Mouse (Mus musculus) 416B (cell line): ENCODE data around the gene Piga.
A peak's percentile ranks its signal among the peaks of the same experiment; 100 is the strongest.

ENCODE experiments used
- DNase-seq: peaks from one replicate; pipeline ENCODE4 v3.0.0; 2011; ENCODE audit warnings: low read depth

Piga gene

GRCm38 (mm10) chrX:164432682-164433081, 13.1 kb downstream of the Piga start:
- peak; percentile 32 for DNase-seq

GRCm38 (mm10) chrX:164436709-164437108, 17.1 kb downstream of the Piga start, which contains the start of gene Asb11:
Asb11 (plus strand) TSS chrX:164436994.
- DNase-seq, result no peak

GRCm38 (mm10) chrX:164439462-164439861, 19.9 kb downstream of the Piga start:
- no peak for DNase-seq

- no peak for DNase-seq
Observed at GRCm38 (mm10) chrX:164440140-164440539, 20.6 kb downstream of the Piga start.

- no peak for DNase-seq
Observed at GRCm38 (mm10) chrX:164440703-164441102, 21.1 kb downstream of the Piga start.

- no peak for DNase-seq
Observed at GRCm38 (mm10) chrX:164441306-164441705, 21.7 kb downstream of the Piga start.

GRCm38 (mm10) chrX:164445601-164446000, 26.0 kb downstream of the Piga start:
- no peak for DNase-seq

GRCm38 (mm10) chrX:164446106-164446551, 26.5 kb downstream of the Piga start:
- DNase-seq, result peak; percentile 78

GRCm38 (mm10) chrX:164446835-164447681, 27.5 kb downstream of the Piga start:
- no peak for DNase-seq

GRCm38 (mm10) chrX:164447682-164448071, 28.1 kb downstream of the Piga start:
- no peak for DNase-seq

GRCm38 (mm10) chrX:164449201-164449600, 29.6 kb downstream of the Piga start:
- peak; percentile 69 for DNase-seq

GRCm38 (mm10) chrX:164459205-164459878, 39.8 kb downstream of the Piga start:
- DNase-seq, result peak; percentile 41
